Mouse (Mus musculus) left cerebral cortex, adult 9 months (tissue): ENCODE results near the gene Kctd17.

ENCODE experiments used
- DNase-seq, 2 experiments: peaks; one replicate each; pipeline ENCODE4 v3.0.0; 2022; ENCODE audit warnings: low spot score in 2 of 2

Kctd17 gene

DNA sequence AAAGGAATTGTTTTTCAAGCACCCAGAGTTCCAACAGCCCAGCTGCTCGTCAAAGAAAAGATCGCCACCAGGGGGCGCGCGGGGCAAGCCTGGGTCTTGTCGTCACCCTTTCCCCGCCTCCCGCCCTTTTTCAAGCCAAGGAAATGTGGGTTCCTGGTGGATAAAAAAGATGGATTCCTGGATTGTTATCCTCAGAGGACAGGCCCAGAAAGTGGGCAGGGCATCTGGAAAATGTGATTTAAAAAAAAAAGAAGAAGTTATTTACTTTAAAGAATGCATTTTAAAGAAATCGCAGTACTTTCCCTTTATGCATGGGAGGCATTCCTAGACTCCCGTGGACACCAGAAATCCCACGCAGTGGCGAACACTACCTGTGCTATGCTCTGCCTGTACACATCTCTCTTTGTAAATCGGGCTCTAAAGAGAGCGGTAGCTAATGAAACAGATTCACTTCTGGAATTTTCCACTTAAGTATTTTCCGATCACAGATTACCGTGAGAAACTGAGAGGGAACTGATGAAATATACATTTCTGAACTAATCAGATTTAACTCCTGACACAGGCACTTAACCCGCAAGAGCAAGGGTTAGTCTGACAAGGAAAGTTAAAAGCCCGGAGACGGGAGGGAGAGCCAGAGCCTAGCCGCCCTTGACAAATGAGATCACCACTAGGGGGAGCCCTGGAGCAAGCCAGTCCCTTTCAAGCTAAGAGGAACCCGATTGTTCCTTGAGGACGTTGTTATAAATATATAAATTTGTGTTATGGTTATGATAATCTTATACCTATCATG is 19.6 kb downstream of the Kctd17 start:
- DNase-seq, result peak in 1 of 2 experiments; percentile 95

DNA sequence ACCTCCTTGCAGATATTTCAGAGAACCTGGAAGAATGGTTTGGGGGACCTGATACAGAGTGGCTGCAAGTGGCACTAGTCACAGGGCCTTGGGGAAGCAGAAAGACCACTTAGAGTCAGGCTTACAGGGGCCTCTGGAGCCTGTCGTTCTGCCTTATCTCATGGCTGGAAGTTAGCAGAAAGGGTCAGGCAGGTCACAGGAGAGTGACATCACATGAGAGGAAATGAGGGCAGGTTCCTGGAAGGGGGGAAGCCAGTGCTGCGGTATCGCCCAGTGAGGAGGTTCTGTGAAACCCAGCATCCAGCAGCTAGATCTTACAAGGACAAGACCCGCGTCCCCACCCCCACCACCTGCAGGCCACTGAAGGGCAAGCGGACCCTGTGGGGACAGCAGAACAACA is 20.8 kb downstream of the Kctd17 start:
- no peak for DNase-seq

DNA sequence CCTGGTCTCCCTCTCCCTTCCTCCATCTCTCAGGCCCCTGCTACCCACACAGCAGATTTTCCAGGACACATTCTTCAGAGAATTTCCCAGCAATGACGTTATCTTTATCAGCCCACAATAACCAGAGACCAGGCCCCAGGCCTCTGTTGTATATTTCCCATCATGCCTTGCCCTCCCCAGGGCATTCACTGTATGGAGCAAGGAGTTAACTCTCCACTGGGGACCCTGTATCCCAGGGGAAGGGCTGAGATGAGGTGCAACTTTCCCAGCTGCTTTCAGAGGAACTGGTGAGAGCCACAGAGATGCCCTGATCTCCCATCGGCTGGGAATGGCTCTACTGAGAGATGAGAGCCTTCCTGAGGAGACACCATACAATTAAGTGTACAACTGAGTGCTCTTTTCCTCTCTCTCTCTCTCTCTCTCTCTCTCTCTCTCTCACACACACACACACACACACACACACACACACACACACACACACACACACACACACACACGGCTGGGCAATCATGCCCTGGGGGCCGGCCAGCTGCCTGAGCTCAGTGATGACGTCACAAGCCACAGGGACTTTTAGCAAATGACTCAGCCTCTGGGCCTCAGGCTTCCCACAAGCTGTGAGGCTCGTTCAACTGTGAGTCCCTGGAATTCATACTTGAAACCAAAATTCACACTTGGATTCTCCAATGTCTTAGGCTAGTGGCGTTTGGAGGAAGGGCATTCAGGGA is 21.5 kb downstream of the Kctd17 start:
- peak in 1 of 2 experiments; percentile 63 for DNase-seq

DNA sequence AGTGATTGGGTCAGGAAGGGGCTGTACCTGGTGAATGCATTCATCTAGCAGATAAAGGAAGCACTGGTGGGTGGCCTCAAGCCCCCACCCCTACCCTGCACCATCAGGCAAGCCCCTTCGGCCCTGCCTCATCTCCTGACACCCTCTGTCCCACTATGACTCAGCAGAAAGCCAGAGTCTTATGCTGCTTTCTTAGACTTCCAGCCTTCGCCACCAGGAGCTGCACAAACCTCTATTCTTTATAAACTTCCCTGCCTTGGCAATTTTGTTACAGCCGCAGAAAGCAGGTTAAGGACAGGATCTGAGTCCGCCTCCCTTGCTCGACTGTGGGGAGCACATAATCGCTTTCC is 22.0 kb downstream of the Kctd17 start:
- DNase-seq, result no peak

DNA sequence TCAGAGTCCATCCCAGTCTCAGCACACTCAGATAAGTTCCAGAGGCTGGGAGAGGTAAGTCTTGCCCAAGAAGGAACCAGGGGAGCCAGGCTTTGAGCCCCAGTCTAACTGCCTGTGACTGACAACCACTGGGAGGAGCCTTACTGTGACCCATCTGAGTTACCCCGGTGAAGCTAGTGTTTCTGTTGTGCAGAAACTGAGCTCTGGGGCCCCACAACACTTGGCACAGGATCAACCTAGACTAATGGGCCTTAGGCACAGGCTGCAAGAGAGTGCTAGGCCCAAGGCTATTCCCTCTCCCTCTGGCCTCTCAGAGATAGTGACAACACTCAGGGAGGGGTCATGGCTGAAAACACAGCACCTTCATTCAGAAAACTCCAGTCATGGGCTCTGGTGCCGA is 22.8 kb downstream of the Kctd17 start:
- DNase-seq, result no peak

DNA sequence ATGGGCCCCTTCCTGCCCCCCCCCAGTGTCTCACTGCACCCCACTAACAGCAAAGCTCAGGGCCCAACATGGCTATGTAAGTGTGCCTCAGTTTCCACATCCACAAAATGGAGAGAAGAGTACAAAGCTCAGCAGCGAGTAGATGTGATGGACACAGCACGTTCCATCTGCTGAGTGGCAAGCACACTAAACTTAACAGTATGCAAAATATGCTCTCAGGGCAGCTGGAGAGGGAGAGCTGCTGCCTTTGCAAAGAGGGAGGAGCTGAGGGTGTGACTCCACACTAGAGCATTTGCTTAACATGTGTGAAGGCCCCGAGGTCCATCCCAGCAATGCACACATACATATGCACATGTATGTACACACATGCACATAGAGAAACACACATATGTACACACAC is 24.6 kb downstream of the Kctd17 start:
- DNase-seq, result no peak

DNA sequence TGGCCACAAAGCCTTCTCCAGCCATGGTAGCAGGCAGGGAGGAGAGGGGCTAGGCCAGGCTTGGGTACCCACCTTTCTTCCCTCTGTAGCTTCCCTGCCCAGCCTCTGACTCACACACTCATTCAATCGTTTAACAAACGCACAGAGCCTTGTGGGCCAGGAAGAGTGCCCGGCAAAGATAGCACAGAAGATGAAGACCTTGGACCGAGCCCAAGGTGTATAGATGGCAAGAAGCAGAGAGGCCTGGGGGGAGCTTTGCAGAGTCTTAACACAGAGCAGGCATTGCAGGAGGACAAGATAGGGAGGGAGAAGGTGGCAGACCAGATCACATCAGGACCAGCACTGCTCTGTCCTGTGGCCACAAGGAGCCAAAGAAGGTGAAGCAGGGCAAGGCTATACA is 26.8 kb downstream of the Kctd17 start:
- DNase-seq, result no peak

DNA sequence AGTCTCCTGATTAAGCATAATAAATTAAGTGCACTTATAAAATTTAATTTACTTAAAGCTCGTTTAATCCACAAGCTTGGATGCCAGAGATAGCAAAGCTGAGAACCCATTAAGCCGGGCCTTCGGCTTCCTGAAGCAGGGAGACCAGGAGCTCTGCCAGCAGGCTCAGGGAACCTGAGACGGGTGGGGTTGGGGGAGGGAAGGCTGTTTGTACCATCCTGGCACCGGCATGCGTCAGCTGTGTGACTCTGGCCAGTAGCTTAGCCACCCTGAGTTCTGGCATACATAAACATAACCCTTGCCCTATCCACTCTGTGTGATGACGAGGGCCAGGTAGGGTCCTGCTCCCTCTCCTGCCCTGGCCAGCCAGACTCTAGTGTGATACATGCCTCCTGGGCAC is 27.7 kb downstream of the Kctd17 start:
- no peak for DNase-seq

DNA sequence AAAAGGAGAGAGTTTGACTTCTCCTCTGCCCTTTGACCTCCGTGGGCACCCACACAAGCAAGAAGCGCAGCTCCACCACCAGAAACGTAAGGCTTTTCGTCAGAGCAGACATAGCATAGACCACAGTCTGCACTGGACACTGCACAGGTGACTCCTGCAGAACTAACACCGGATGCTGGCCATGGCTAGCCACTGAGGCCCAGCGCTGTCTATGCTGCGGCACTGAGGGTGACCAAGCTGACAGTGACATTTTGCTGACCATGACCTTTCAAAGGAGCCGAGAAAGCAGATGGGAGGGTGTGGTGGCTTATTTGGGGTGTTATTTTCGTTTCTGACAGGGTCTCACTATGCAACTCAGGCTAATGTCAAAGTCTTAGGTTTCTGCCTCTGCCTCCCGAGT is 28.8 kb downstream of the Kctd17 start:
- no peak for DNase-seq

DNA sequence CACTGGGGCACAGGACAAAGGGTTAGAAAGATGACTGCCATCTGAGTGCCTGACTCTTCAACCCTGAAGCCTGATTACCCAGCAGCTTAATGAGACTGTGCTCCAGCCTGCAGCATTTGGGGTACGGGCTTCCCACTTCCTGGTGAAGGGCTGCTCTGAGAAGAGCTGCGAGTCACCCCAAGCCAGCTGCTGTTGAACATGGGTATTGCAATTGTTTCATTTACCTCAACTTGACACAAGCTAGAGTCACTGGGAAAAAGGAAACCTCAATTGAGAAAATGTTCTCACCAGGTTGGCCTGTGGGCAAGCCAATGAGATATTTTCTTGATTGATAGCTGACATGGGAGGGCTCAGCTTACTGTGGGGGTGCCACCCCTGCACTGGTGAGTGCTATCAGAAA is 34.6 kb downstream of the Kctd17 start:
- no peak for DNase-seq

DNA sequence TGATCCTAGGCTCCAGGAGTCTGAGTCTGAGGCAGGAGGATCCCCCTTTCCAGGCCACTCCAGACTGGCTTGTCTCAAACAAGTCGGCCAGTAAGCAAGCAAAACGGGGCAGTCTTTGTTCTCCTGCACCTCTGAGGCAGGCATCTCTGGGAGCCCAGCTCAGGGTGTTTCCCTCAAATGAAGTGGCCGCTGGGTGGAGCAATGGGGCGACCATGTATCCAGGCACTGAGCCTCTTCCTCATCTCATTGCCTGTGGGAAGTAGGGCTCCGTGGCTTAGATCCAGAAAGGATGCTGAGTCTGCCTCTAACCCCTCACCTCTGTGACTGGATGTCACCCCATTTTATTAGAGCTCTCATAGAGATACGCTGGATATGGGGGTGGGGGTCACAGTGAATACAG is 38.4 kb downstream of the Kctd17 start:
- DNase-seq, result no peak

DNA sequence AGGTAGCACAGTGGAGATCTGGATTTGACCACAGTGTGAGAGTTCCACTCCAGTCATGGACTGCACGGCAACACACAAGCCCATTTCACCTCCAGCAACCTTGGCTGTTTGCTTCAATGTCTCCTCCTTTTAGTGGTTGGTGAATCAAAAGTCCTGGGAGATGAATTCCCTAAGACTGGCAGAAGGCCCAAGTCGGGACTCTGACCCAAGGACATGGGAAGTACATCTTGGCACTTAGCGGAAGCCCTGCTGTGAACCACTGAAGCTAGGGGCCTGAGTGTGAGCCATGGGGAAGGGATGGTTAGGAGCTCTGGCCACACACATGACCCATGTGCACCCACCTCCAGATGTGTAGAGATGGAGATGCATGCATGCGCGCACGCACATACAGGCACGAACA is 39.2 kb downstream of the Kctd17 start:
- no peak for DNase-seq

DNA sequence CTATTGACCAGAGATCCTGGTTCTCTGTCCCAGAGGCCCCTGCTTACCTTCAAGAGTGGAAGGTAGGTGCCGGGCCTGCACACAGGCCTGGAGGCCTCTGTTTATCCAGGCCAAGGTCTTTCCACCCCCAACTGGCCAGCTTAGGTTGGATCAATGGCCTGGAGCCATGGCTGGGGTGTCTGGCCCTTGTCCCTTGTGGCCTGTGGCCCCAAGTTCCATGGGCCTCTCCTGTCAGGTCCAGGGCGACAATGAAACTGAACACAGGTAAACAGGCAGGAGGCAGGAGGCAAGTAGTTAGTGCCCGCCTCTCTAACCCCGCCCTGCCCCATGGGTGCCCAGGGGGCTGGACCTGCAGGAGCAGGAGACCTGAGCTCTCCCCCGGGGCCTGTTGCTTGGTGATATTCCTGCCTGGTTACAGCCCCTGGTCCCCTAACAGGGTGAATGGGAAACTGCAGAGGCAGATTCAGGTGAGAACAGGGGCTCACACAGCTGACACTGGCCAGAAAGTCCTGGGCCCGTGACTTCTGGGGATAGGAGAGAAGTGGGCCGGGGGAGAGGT is 40.1 kb downstream of the Kctd17 start, which contains the start of gene Tmprss6:
Tmprss6 (minus strand) TSS at position 256 of the 559 bp plus-strand sequence.
- DNase-seq, result no peak

DNA sequence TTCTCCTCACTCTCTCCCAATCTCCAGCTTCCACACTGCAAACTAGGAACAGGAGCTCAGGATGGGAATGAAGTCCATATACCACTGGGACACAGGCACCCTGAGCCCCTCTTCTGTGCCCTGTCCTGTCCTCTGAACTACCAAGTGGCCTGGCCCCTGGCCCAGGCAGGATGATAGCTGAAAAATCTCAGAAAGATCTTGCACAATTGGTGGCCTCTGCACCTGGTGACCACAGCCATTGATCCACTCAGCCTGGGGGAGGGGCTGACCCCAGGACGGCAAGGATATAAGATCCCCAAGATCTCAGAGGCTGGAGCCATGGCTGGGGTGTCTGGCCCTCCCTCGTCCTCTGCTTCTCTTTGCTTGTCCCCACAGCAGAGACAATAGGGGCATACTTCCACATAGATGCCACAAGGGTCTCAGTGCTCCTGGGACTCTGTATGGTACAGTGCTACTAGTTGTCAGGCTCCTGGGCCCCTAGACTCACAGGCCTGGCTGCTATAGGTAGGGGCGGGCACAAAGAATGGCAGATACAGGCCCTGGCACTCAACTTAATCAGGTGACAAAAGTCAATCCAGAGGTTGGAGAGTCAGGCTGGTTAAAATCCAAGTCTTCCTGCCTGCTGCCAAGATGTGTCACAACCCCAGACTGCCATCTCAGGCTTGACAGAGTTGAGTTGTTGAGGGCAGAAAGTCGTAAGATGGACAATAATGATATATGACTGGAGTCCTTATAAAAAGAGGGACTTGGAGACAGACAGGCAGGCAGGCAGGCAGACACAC is 42.3 kb downstream of the Kctd17 start:
- no peak for DNase-seq

DNA sequence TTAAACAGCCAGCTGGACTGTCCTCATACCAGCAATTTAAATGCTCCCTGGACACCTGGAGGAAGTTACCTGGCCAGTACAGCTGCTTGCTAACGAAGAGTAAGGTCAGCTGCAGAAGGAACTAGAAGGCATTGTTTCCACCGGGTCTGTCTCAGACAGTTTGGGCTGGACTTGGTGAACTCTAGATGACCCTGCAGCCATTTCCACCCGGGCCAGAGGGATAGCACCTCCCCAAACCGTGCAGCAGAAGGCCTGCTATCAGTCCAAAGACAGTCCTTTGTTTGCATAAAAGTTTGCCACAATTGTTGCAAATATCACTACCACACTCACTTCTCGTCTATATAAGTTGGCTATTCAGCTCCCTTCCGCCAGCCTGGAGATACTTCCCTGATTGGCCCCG is 43.5 kb downstream of the Kctd17 start:
- DNase-seq, result no peak

DNA sequence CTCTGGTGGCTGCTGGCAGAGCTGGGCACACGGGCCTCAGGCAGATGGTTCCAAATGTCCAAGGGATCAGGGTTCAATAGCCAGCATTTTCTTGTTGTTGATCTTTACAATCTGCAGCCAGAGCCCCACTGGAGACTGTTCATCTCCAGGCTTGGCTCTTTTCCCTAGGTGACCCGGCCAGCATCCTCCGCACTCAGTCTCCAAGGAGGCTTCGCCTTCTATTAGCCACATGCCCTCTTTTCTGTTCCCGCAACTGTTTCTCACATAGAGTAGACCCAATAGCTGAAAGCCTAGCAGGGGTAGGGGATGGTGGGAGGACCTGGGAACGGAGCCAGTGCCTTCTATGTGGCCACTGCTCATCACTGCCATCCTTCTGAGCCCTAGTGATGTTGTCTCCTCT is 45.1 kb downstream of the Kctd17 start:
- DNase-seq, result no peak

DNA sequence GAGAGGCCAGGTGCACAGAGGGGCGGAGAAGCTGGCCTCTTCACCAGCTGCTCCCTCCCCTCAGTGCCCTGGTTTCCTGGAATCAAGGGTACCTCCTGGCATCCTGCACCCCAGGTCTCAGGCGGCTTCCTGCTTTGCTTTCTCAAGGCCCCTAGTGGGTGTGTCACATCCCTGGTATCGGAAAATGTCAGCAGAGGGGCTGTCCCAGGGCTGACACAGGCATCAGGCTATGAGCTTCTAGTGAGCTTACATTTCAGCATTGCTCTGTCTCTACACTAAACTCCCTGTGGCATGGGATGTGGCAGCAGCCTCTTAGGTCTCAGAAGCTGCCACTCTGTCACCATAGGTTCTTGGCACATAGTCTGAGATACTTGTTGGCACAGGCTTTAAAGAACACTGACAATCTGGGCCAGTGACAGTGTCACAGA is 47.3 kb downstream of the Kctd17 start:
- no peak for DNase-seq

DNA sequence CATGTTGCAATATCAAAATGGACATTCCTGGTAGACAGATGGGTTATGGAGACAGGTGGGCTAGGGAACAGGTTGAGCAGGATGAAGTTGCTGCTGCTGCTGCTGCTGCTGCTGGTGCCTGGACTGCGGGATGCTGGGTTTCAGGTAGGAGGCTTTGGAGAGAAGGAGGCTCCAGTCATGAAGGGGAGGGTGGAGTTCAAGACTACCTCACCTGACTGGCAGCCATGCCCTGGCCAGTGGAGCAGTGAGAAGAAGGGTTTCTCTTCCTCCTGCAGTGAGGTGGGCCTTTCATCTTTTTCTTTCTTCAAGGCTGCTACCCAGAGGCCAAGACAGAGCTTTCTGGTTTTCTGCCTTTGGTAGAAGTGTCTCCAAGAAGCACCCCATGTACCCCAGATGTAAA is 48.5 kb downstream of the Kctd17 start:
- no peak for DNase-seq

DNA sequence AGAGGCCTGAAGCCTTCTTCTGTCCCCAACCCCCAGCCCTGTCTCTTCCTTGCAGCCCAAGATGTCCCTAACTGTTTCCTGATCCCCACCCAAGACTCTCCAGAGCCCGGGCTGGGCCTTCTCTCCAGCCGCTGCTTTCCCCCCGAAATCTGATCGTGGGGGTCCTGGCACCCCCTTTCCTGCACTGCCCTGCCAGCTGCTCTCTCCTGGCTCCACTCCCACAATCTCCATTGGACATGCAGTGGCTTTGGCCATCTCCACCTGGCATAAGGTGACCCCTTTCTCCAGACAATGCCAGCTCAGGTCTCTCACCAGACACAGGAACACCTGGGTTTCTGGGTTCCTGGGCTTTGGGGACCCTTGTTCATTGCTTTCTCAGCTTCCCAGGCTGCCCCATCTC is 49.7 kb downstream of the Kctd17 start:
- DNase-seq, result no peak

DNA sequence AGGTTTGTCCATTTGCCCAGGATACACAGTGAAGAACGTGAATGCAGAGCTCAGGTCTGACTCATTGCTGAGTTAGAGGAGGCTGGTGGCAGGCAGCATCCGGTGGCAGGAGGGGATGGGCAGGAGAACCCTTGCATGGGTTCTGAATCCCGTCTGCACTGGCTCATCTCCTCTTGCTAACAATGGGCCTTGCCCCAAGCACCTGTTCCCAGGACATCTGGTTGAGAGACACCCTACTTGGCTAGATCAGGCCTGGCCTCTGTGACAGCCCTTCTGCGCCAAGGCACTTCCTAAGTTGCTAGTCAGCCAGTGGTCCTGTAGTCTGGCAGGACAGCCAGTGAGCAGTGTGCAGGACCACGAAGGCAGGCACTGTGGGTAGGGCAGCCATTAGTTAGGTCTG is 51.1 kb downstream of the Kctd17 start:
- DNase-seq, result no peak

DNA sequence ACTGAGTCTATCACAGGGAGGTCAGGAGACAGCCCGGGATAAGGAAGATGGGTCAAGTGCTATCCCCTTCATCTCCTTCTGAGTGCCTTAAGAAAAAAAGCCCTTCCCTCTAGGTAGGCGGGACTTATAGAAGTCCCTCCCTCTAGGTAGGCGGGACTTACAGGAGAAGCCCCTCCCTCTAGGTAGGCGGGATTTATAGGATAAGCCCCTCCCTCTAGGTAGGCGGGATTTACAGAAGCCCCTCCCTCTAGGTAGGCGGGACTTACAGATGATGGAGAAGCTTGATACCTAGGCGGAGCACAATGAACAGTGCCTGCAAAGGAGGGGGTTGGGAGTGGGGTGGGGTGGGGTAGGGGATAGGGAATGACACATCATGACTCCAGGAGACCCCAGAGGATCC is 51.7 kb downstream of the Kctd17 start:
- DNase-seq, result no peak

DNA sequence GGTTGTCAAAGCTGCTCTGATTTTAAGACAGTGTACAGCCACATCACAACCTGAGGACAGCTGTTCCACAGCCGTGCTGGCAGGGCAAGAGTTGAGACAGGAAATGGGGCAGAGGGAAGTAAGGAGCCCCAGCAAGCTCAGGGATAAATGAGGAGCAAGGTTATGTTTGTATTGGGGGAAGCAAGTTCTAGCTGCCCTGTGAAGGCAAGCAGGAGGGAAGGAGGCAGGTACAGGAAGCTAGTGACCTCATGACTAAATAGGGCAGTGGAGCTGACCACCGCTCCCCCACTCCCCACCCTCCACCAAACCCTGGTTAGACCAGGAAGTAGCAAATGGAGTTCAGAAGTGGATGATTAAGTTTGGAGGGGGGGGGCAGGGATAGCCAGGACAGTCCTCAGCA is 52.6 kb downstream of the Kctd17 start:
- DNase-seq, result no peak
